Mouse (Mus musculus) spleen, adult 2 months (tissue): Measurements from ENCODE around the gene Ccz1.
A peak's percentile ranks its signal among the peaks of the same experiment; 100 is the strongest.

ENCODE experiments used
- CTCF ChIP-seq: fragments of 200-500 bp; IDR thresholded peaks from 2 replicates; pipeline ENCODE4 v1.5.1; 2011; ENCODE audit warnings: mild to moderate bottlenecking, inconsistent platforms; ENCODE audit not compliant: insufficient read depth, insufficient read length, insufficient replicate concordance; ENCODE audit errors: extremely low read depth
- POLR2A ChIP-seq: fragments of 200-500 bp; IDR thresholded peaks from 2 replicates; pipeline ENCODE4 v1.6.1; 2011; ENCODE audit warnings: low read depth, low read length, inconsistent platforms

GRCm38 (mm10) chr5:144051268-144051667 lies 36.6 kb upstream of the Ccz1 start:
- TF ChIP-seq CTCF (peak; percentile 9; the same call in 1 of the 2 replicates), POLR2A (no peak)
